Mouse (Mus musculus) cerebellum, postnatal 10 days (tissue): ENCODE data around the gene Mutyh.

ENCODE experiments used
- DNase-seq, 2 experiments: peaks; one replicate each; pipeline ENCODE4 v3.0.0; 2021; ENCODE audit warnings: mixed read lengths in 2 of 2

Gene Mutyh

DNA sequence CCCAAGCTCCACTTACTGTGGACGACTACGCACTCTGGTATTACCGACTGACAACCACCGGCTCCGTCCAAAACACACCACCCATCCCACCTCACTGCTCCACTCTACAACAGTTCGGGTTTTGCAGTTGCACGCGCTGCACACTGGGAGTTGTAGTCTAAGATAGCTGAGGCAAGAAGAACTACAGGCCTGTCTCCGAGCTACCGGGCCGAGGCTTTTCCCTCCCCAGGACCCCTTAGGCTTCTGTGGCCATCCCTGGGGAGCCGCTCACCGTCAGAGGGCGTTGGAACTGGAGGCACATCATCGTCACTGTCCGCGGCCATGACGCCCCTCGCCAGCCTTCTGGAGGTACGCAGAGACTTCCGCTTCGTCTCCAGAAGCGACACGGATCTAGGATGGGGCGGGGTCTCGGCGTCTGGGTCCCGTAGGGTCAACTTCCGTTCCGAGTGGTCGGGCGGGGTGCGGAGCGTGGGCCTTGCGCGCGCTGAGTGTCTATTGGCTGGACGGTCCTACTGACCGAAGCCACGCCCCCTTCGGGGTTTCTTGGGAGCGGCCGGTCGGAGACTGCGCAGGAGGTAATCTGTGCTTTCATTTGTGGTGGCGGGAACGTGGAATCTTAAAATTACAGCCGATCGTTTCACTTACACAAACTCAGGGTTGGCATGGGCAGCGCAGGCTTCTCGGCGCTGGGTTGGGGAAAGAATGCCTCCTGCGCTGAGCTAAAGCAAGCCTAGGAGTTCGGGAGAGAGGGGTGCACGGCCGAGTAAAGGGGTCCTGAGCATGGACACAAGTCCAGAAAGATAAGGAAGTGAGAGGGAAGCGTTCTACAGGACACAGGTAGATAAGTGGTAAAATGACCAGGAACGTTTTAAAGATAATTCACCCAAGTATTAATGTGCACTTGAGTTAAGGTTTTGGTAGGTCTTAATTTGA, at the start of gene Mutyh, which contains the start of gene Toe1:
Gene Mutyh, plus strand, starts transcription at position 527 of the 933 bp plus-strand sequence.
Gene Toe1, minus strand, starts transcription at position 444 of the 933 bp plus-strand sequence.
- peak; percentile 97 to 98 for DNase-seq

GRCm38 (mm10) chr4:116761914-116762313, 45.6 kb upstream of the Mutyh start:
- DNase-seq, result no peak

DNA sequence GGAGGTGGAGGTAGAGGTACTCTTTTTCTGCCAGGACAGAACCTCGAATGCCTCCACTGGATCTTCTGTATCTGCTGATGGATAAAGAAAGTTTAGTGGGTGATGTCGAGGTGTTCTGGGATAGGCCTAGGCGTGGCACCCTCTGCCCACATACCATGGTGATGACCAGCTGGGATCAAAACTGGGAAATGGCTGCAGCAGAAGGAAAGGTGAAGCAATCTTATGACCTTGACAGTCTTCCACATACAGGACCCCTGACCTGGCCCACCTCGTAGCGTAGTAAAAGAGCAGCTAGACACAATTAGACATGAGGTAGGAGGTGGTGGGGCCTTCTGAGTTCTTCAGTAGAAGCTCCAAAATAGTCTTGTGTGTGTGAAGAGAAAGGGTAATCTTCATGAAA, 43.5 kb upstream of the Mutyh start:
- DNase-seq, result no peak

DNA sequence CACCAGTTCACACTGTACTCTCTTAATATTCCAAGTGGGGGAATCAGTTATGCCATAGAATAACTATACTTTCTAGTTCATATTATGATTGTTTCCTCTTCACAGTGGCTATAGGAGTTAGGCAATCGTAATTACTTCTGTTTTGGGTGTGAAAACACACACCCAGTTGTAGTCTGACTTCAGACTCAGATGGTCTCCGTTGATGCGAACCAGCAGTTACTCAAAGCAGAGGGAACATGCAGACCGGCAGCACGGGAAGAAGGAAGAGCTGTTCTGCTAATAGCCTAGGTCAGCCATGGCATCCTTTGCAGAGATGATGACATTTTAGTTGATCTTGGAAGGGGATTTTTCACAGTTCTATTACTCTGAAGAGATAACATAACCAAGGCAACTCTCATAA, 39.0 kb upstream of the Mutyh start:
- no peak for DNase-seq

GRCm38 (mm10) chr4:116769060-116769459, 38.5 kb upstream of the Mutyh start:
- no peak for DNase-seq

GRCm38 (mm10) chr4:116776391-116776790, 31.1 kb upstream of the Mutyh start:
- DNase-seq, result no peak

- no peak for DNase-seq
Observed at GRCm38 (mm10) chr4:116777079-116777478, 30.4 kb upstream of the Mutyh start.

- DNase-seq, result no peak
Observed at GRCm38 (mm10) chr4:116780541-116780940, 27.0 kb upstream of the Mutyh start.

GRCm38 (mm10) chr4:116781366-116781765, 26.2 kb upstream of the Mutyh start:
- DNase-seq, result no peak

GRCm38 (mm10) chr4:116782171-116782570, 25.4 kb upstream of the Mutyh start:
- DNase-seq, result peak in 1 of 2 experiments; percentile 21

GRCm38 (mm10) chr4:116786587-116786986, 20.9 kb upstream of the Mutyh start:
- DNase-seq, result no peak

GRCm38 (mm10) chr4:116787985-116788760, 19.4 kb upstream of the Mutyh start:
- DNase-seq, result no peak

- DNase-seq, result peak; percentile 91 to 95
Observed at GRCm38 (mm10) chr4:116788956-116789355, 18.6 kb upstream of the Mutyh start.

DNA sequence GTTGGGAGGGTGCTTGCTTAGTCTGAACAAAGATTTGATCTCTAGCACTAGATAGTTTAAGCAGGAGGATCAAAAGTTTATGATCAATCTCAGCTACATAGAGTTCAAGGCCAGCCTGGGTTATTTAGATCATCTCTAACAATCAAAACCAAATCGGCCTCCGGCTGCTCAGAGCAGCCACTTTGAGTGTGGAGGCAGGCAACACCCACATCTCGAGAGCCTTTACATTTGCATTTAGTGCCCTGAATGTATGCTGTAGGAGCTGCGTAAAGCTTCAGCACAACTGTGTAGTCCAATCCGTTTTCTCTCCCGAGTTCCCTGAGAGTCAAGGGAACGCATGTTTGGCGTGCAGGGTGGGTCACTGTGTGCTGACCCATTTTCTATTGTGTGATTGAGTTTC, 15.1 kb upstream of the Mutyh start:
- DNase-seq, result no peak

GRCm38 (mm10) chr4:116794273-116794672, 13.2 kb upstream of the Mutyh start:
- no peak for DNase-seq

- no peak for DNase-seq
Observed at GRCm38 (mm10) chr4:116796442-116797110, 10.9 kb upstream of the Mutyh start.

- peak; percentile 47 to 53 for DNase-seq
Observed at GRCm38 (mm10) chr4:116799901-116800300, 7.6 kb upstream of the Mutyh start.

- no peak for DNase-seq
Observed at GRCm38 (mm10) chr4:116811012-116811411, 3.5 kb downstream of the Mutyh start.

DNA sequence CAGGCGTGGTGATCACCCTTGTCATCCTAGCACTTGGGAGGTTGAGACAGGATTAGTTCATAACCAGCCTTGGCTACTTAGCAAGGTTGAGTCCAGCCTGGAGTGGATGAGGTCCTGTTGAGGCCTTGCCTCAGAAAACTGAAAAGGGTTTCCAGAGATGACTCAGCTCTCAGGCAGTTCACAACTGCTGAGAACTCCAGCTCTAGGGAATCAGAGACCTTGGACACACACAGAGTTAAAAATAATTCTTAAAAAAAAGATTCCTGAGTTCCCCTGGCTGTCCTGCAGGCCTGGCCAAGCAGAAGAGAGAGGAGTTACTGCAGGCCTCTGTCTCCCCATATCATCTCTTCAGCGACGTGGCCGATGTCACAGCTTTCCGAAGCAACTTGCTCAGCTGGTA, 7.8 kb downstream of the Mutyh start:
- no peak for DNase-seq

GRCm38 (mm10) chr4:116817486-116817885, 10.0 kb downstream of the Mutyh start:
- peak; percentile 76 to 82 for DNase-seq

DNA sequence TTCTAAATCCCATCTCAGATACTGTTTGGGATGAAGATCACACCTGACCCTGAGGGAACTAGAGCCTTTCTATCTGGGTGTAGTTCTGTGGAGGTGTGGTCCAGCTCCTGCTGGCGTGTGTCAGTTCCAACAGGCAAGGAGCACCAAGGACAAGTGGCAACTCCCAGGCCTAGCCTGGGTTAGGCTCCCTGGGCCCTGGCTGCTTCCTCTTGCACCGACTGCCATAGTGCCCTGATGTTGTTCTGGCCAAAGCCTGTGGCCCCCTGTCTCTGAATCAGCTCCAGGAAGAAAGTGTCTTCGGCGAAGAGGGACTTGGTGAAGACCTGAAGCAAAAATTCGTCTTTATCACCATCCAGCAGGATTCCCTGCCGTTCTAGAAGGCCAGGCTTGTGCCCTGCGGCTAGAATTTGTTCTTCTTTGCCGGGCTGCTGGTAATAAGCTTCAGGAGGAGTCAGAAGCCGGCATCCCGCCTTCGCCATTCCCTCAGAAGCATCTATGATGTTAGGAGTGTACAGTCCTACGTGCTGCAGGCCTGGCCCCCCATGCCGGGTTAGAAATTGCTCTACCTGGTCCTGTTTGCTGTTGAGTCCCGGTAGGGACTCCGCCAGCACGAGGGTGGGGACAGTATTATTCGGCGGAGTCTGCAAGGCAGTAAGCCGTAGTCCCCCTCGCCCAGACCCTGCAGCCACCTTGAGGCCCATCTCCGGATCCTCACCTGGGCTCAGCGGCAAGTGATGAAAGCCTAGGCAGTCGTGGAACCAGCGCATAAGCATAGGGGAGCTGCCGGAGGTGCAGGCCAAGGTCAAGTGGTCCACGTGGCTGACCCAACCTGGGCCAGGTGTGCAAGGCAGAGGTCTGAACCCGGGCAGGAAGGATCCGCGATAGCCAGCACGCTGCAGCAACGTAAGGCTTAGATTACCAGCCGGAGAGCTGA, 12.7 kb downstream of the Mutyh start:
- DNase-seq, result no peak
